Mouse (Mus musculus) stomach, embryonic 14.5 days (tissue): ENCODE results near the gene Ccser1. TPM values are rescaled to one million over a fixed set of nuclear protein-coding genes. Genes with fewer than 3 reads are reported as not detected.

ENCODE experiments used
- ATAC-seq: fragments of 200-750 bp; cut with Nextera tagmentation; 2 replicates; pipeline ENCODE4 v1.8.0; 2017; ENCODE audit warnings: low read depth, moderate TSS enrichment; ENCODE audit not compliant: insufficient number of reproducible peaks, insufficient read depth, low FRiP score
- H3K27ac ChIP-seq: fragments of 300-500 bp; sonication (generic); 2 replicates; pipeline ENCODE4 v1.5.1; 2014; ENCODE audit warnings: mild to moderate bottlenecking, low read length, moderate library complexity, mixed read lengths
- H3K27me3 ChIP-seq: fragments of 300-500 bp; sonication (generic); 2 replicates; pipeline ENCODE4 v1.6.1; 2014; ENCODE audit warnings: low read length, control low read depth, mixed read lengths; ENCODE audit not compliant: control insufficient read depth, insufficient read depth
- H3K36me3 ChIP-seq: fragments of 300-500 bp; sonication (generic); 2 replicates; pipeline ENCODE4 v1.6.1; 2014; ENCODE audit warnings: mild to moderate bottlenecking, control low read depth, low read length, moderate library complexity, mixed read lengths; ENCODE audit not compliant: control insufficient read depth, insufficient read depth
- H3K4me1 ChIP-seq: fragments of 300-500 bp; sonication (generic); 2 replicates; pipeline ENCODE4 v1.6.1; 2014; ENCODE audit warnings: low read length, control low read depth, mixed read lengths; ENCODE audit not compliant: control insufficient read depth, insufficient read depth
- H3K4me2 ChIP-seq: fragments of 300-500 bp; sonication (generic); replicated peaks from 2 replicates; pipeline ENCODE4 v1.6.1; 2014; ENCODE audit warnings: low read depth, low read length, control low read depth
- H3K4me3 ChIP-seq: fragments of 300-500 bp; sonication (generic); 2 replicates; pipeline ENCODE4 v1.5.1; 2014; ENCODE audit warnings: low read depth, low read length, control low read depth
- H3K9ac ChIP-seq: fragments of 300-500 bp; sonication (generic); replicated peaks from 2 replicates; pipeline ENCODE4 v1.6.1; 2014; ENCODE audit warnings: low read depth, mild to moderate bottlenecking, control low read depth, low read length, moderate library complexity, mixed read lengths
- H3K9me3 ChIP-seq: fragments of 300-500 bp; sonication (generic); 2 replicates; pipeline ENCODE4 v1.6.1; 2016; ENCODE audit warnings: low read depth, low read length, control low read depth; ENCODE audit not compliant: control insufficient read depth
- WGBS: fragments of 180-500 bp; shearing (Covaris S2); extraction: QIAGEN DNeasy Blood & Tissue Kit; methylation state at CpG from one replicate; pipeline ENCODE4 v1.1.7; 2014; 5-methylcytosine and 5-hydroxymethylcytosine counted together
- polyA plus RNA-seq: library from polyadenylated mRNA; unstranded; fragments of >200 nt; fragmentation: Nextera tagmentation; extraction: Ambion mirVana; gene quantifications from 2 replicates; pipeline ENCODE4 v1.2.1, GENCODE M21; 2014

Ccser1 gene
- polyA plus RNA-seq, 1 experiment from 2014 or later = 5.8 TPM

GRCm38 (mm10) chr6:61902715-61903114 is 722.6 kb downstream of the Ccser1 start:
- Histone ChIP-seq H3K9ac (no peak overlapping the region), H3K4me1 (no peaks in the 10 kb centered on the region), H3K9me3 (no peaks in the 10 kb centered on the region), H3K27ac (no peak overlapping the region), H3K36me3 (no peaks in the 10 kb centered on the region), H3K4me3 (no peak overlapping the region), H3K27me3 (no peaks in the 10 kb centered on the region), H3K4me2 (no peak overlapping the region)
- WGBS = 14% methylated on average over 1 of the region's 1 CpGs
- no peak for ATAC-seq

GRCm38 (mm10) chr6:61912896-61913295 is 732.8 kb downstream of the Ccser1 start:
- H3K9me3 ChIP-seq = no peaks in the 10 kb centered on the region
- H3K27ac ChIP-seq = no peak overlapping the region
- ATAC-seq = no peak
- no peak overlapping the region for H3K9ac ChIP-seq
- no peaks in the 10 kb centered on the region for H3K4me1 ChIP-seq
- no peak overlapping the region for H3K4me3 ChIP-seq
- H3K36me3 ChIP-seq = no peaks in the 10 kb centered on the region
- H3K4me2 ChIP-seq = no peak overlapping the region
- no peaks in the 10 kb centered on the region for H3K27me3 ChIP-seq
- 92% methylated on average over 3 of the region's 3 CpGs for WGBS

- Histone ChIP-seq H3K4me1 (no peaks in the 10 kb centered on the region), H3K36me3 (no peaks in the 10 kb centered on the region), H3K4me2 (no peak overlapping the region), H3K4me3 (no peak overlapping the region), H3K27me3 (no peaks in the 10 kb centered on the region), H3K9me3 (no peaks in the 10 kb centered on the region), H3K9ac (no peak overlapping the region), H3K27ac (no peak overlapping the region)
- no peak for ATAC-seq
- WGBS = 49% methylated on average over 1 of the region's 1 CpGs
Measured at GRCm38 (mm10) chr6:61931622-61932021, 751.5 kb downstream of the Ccser1 start.

- no peaks in the 10 kb centered on the region for H3K9me3 ChIP-seq
- H3K4me3 ChIP-seq = no peak overlapping the region
- no peaks in the 10 kb centered on the region for H3K27me3 ChIP-seq
- ATAC-seq = no peak
- no peak overlapping the region for H3K9ac ChIP-seq
- 95% methylated on average over 1 of the region's 1 CpGs for WGBS
- H3K4me2 ChIP-seq = no peak overlapping the region
- no peak overlapping the region for H3K27ac ChIP-seq
- no peaks in the 10 kb centered on the region for H3K4me1 ChIP-seq
- H3K36me3 ChIP-seq = no peaks in the 10 kb centered on the region
Measured at GRCm38 (mm10) chr6:61936656-61937055, 756.5 kb downstream of the Ccser1 start.

GRCm38 (mm10) chr6:61939236-61939635 is 759.1 kb downstream of the Ccser1 start:
- H3K27me3 ChIP-seq = no peaks in the 10 kb centered on the region
- ATAC-seq = no peak
- no peak overlapping the region for H3K4me3 ChIP-seq
- H3K4me2 ChIP-seq = no peak overlapping the region
- WGBS = 82% methylated on average over 1 of the region's 1 CpGs
- no peak overlapping the region for H3K9ac ChIP-seq
- no peak overlapping the region for H3K27ac ChIP-seq
- no peaks in the 10 kb centered on the region for H3K9me3 ChIP-seq
- no peaks in the 10 kb centered on the region for H3K4me1 ChIP-seq
- no peaks in the 10 kb centered on the region for H3K36me3 ChIP-seq

GRCm38 (mm10) chr6:61953703-61954102 is 773.6 kb downstream of the Ccser1 start:
- 78% methylated on average over 2 of the region's 2 CpGs for WGBS

GRCm38 (mm10) chr6:61976878-61977277 is 796.8 kb downstream of the Ccser1 start:
- Histone ChIP-seq H3K4me2 (no peak overlapping the region), H3K27me3 (no peaks in the 10 kb centered on the region), H3K4me3 (no peak overlapping the region), H3K4me1 (no peaks in the 10 kb centered on the region), H3K27ac (no peak overlapping the region), H3K9ac (no peak overlapping the region), H3K9me3 (no peaks in the 10 kb centered on the region), H3K36me3 (no peaks in the 10 kb centered on the region)
- WGBS = 65% methylated on average over 2 of the region's 2 CpGs
- no peak for ATAC-seq

More at GRCm38 (mm10) chr6:61953703-61954102, 773.6 kb downstream of the Ccser1 start:
- Histone ChIP-seq H3K4me2 (no peak overlapping the region), H3K36me3 (no peaks in the 10 kb centered on the region), H3K9ac (no peak overlapping the region), H3K4me1 (no peaks in the 10 kb centered on the region), H3K27ac (no peak overlapping the region), H3K27me3 (no peaks in the 10 kb centered on the region), H3K9me3 (no peaks in the 10 kb centered on the region), H3K4me3 (no peak overlapping the region)
- ATAC-seq = no peak

- WGBS = 22% methylated on average over 2 of the region's 2 CpGs
- Histone ChIP-seq H3K4me3 (no peak overlapping the region), H3K27me3 (no peaks in the 10 kb centered on the region), H3K4me1 (no peaks in the 10 kb centered on the region), H3K9me3 (no peaks in the 10 kb centered on the region), H3K4me2 (no peak overlapping the region), H3K9ac (no peak overlapping the region), H3K36me3 (no peaks in the 10 kb centered on the region), H3K27ac (no peak overlapping the region)
- ATAC-seq = no peak
Measured at GRCm38 (mm10) chr6:61978379-61978778, 798.3 kb downstream of the Ccser1 start.

- no peaks in the 10 kb centered on the region for H3K4me1 ChIP-seq
- H3K27ac ChIP-seq = no peak overlapping the region
- no peaks in the 10 kb centered on the region for H3K27me3 ChIP-seq
- no peak overlapping the region for H3K4me2 ChIP-seq
- no peak overlapping the region for H3K4me3 ChIP-seq
- H3K36me3 ChIP-seq = no peaks in the 10 kb centered on the region
- no peaks in the 10 kb centered on the region for H3K9me3 ChIP-seq
- ATAC-seq = no peak
- no peak overlapping the region for H3K9ac ChIP-seq
Measured at GRCm38 (mm10) chr6:62014374-62014773, 834.2 kb downstream of the Ccser1 start.
